Mouse (Mus musculus) erythroblast, embryonic 14.5 days (primary cell): ENCODE data around the gene Clip2. TPM values are rescaled to one million over a fixed set of nuclear protein-coding genes. Genes with fewer than 3 reads are reported as not detected.
"Not testable (repeated sequence)": the region's sequence is repeated elsewhere in the genome, so short reads cannot be mapped to it uniquely, and the experiment has no call there.

Source experiments
- H3K27me3 ChIP-seq: 2 replicates; pipeline ENCODE4 v1.6.1; 2012; ENCODE audit warnings: inconsistent platforms; ENCODE audit not compliant: control insufficient read depth
- H3K36me3 ChIP-seq: 2 replicates; pipeline ENCODE4 v1.6.1; 2012; ENCODE audit warnings: mild to moderate bottlenecking, inconsistent platforms; ENCODE audit not compliant: control insufficient read depth
- H3K4me1 ChIP-seq: 2 replicates; pipeline ENCODE4 v1.6.1; 2012; ENCODE audit warnings: inconsistent platforms; ENCODE audit not compliant: control insufficient read depth
- H3K4me3 ChIP-seq: replicated peaks from 2 replicates; pipeline ENCODE3; 2012; ENCODE audit warnings: moderate library complexity, mild to moderate bottlenecking, inconsistent platforms
- H3K9me3 ChIP-seq: 2 replicates; pipeline ENCODE4 v1.6.1; 2012; ENCODE audit warnings: low read length, inconsistent platforms, mixed read lengths; ENCODE audit not compliant: control insufficient read depth
- GATA1 ChIP-seq: IDR thresholded peaks from 2 replicates; pipeline ENCODE4 v1.6.1; 2012; ENCODE audit warnings: low read length, inconsistent platforms, mixed read lengths
- TAL1 ChIP-seq: IDR thresholded peaks from 3 replicates; pipeline ENCODE4 v1.6.1; 2012; ENCODE audit warnings: low read length, inconsistent platforms, mixed read lengths
- polyA plus RNA-seq: library from polyadenylated mRNA; stranded (reverse); fragments of >175 nt; gene quantifications from 2 replicates; pipeline ENCODE4 v1.2.3, GENCODE M21; 2012

The Clip2 gene
- polyA plus RNA-seq, 1 experiment, result 0.16 TPM

- H3K4me3 ChIP-seq, result no peak overlapping the region
- peaks cover 26% of the 10 kb centered on the region for H3K4me1 ChIP-seq
- H3K27me3 ChIP-seq, result no peaks in the 10 kb centered on the region
- no peak for TF ChIP-seq GATA1
- TF ChIP-seq TAL1, result no peak
- no peaks in the 10 kb centered on the region for H3K9me3 ChIP-seq
- no peaks in the 10 kb centered on the region for H3K36me3 ChIP-seq
Observed at GRCm38 (mm10) chr5:134490465-134490864, 61.8 kb downstream of the Clip2 start.

GRCm38 (mm10) chr5:134489583-134489982 lies 62.7 kb downstream of the Clip2 start:
- Histone ChIP-seq H3K36me3 (no peaks in the 10 kb centered on the region), H3K4me3 (no peak overlapping the region), H3K4me1 (peaks cover 26% of the 10 kb centered on the region), H3K27me3 (no peaks in the 10 kb centered on the region), H3K9me3 (no peaks in the 10 kb centered on the region)
- TF ChIP-seq GATA1, result no peak
- no peak for TF ChIP-seq TAL1

GRCm38 (mm10) chr5:134488596-134488995 lies 63.6 kb downstream of the Clip2 start:
- TF ChIP-seq GATA1 (no peak), TAL1 (no peak)
- Histone ChIP-seq H3K9me3 (no peaks in the 10 kb centered on the region), H3K4me1 (peaks cover 20% of the 10 kb centered on the region), H3K36me3 (no peaks in the 10 kb centered on the region), H3K27me3 (no peaks in the 10 kb centered on the region), H3K4me3 (no peak overlapping the region)

- Histone ChIP-seq H3K27me3 (no peaks in the 10 kb centered on the region), H3K36me3 (no peaks in the 10 kb centered on the region), H3K4me1 (peaks cover 14% of the 10 kb centered on the region), H3K9me3 (no peaks in the 10 kb centered on the region), H3K4me3 (no peak overlapping the region)
- no peak for TF ChIP-seq GATA1
- no peak for TF ChIP-seq TAL1
Observed at GRCm38 (mm10) chr5:134488042-134488441, 64.2 kb downstream of the Clip2 start.

GRCm38 (mm10) chr5:134485900-134486665 lies 66.2 kb downstream of the Clip2 start:
- Histone ChIP-seq H3K9me3 (no peaks in the 10 kb centered on the region), H3K36me3 (no peaks in the 10 kb centered on the region), H3K27me3 (no peaks in the 10 kb centered on the region), H3K4me1 (peaks cover 5% of the 10 kb centered on the region), H3K4me3 (no peak overlapping the region)
- TF ChIP-seq GATA1 (no peak), TAL1 (no peak)

- H3K36me3 ChIP-seq, result no peaks in the 10 kb centered on the region
- TF ChIP-seq TAL1 (no peak), GATA1 (no peak)
- no peaks in the 10 kb centered on the region for H3K27me3 ChIP-seq
- no peak overlapping the region for H3K4me3 ChIP-seq
- H3K4me1 ChIP-seq, result peaks cover 3% of the 10 kb centered on the region
- H3K9me3 ChIP-seq, result no peaks in the 10 kb centered on the region
Observed at GRCm38 (mm10) chr5:134485183-134485730, 67.0 kb downstream of the Clip2 start.

GRCm38 (mm10) chr5:134483291-134483690 lies 68.9 kb downstream of the Clip2 start:
- TF ChIP-seq TAL1 (no peak), GATA1 (no peak)
- Histone ChIP-seq H3K9me3 (no peaks in the 10 kb centered on the region), H3K4me3 (no peak overlapping the region), H3K36me3 (no peaks in the 10 kb centered on the region), H3K4me1 (no peaks in the 10 kb centered on the region), H3K27me3 (no peaks in the 10 kb centered on the region)

GRCm38 (mm10) chr5:134482331-134482730 lies 69.9 kb downstream of the Clip2 start:
- Histone ChIP-seq H3K4me1 (no peaks in the 10 kb centered on the region), H3K9me3 (no peaks in the 10 kb centered on the region), H3K36me3 (no peaks in the 10 kb centered on the region), H3K4me3 (no peak overlapping the region), H3K27me3 (no peaks in the 10 kb centered on the region)
- no peak for TF ChIP-seq GATA1
- TF ChIP-seq TAL1, result no peak

- not testable (repeated sequence) for H3K36me3 ChIP-seq, H3K9me3 ChIP-seq, H3K4me1 ChIP-seq, H3K4me3 ChIP-seq, H3K27me3 ChIP-seq
Observed at GRCm38 (mm10) chr5:134478886-134479285, 73.3 kb downstream of the Clip2 start.

- not testable (repeated sequence) for H3K27me3 ChIP-seq, H3K9me3 ChIP-seq, H3K36me3 ChIP-seq, H3K4me3 ChIP-seq, H3K4me1 ChIP-seq
Observed at GRCm38 (mm10) chr5:134475686-134476085, 76.5 kb downstream of the Clip2 start.
